Mouse (Mus musculus): ENCODE results near the gene Skida1. TPM values are rescaled to one million over a fixed set of nuclear protein-coding genes. Genes with fewer than 3 reads are reported as not detected.

Skida1 gene
- polyA plus RNA-seq, 2 experiments = 0.27 to 0.60 TPM

- Histone ChIP-seq H3K27ac (no peak overlapping the region), H3K9me3 (ENCODE audit: control insufficient read depth, low read length) (no peaks in the 10 kb centered on the region), H3K36me3 (replicated peaks; ENCODE audit: control insufficient read depth, insufficient read depth, low read depth) (no peaks in the 10 kb centered on the region), H3K4me2 (ENCODE audit: low read depth) (peak overlapping the region; percentile 88), H3K9ac (replicated peaks) (no peak overlapping the region), H3K4me1 (replicated peaks; ENCODE audit: control insufficient read depth in 2 of 2, insufficient read depth in 2 of 2, low read length in 1 of 2) (peaks cover 5 to 10% of the 10 kb centered on the region in 2 experiments), H3K27me3 (ENCODE audit: control insufficient read depth, insufficient read depth, low read length) (no peaks in the 10 kb centered on the region), H3K4me3 (ENCODE audit: insufficient read depth in 1 of 2, low read depth in 2 of 2, low read length in 2 of 2) (no peak overlapping the region)
- no peak for DNase-seq (ENCODE audit: low read depth in 3 of 3, low spot score in 3 of 3)
- 26% methylated on average over 2 of the region's 2 CpGs for WGBS (ENCODE audit: insufficient replicate concordance)
- no peak for ATAC-seq (ENCODE audit: insufficient read depth)
- TF ChIP-seq CTCF (IDR thresholded peaks at IDR 0.05; ENCODE audit: low read depth) (no peak), EP300 (IDR thresholded peaks at IDR 0.05; ENCODE audit: low read depth) (no peak)
Measured at GRCm38 (mm10) chr2:18059063-18059462, 10.2 kb upstream of the Skida1 start.

DNA sequence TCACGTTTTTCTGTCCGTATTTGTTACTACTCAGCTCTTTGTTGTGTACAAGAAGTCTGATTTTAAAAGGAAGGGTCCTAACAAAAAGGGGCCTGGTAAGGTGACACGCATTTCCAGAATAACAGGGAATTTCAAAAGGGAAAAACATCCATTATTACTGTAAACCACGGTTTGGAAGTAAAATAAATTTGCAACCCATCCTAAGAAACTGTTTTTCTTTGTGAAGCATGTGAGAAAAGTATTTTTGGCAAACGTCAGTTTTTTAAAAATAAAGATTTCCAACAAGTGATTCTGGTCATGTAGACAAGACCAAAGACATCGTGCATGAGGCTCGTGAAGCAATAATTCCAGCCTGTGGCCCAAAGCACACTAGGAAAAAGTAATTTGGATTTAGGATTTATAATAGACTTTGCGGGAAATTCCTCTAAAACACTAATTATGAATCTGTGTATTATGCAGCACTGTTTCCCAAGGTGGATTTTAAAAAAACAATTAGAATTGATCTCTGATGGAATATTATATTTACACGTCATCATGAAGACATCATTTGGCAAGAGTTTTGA lies 9.4 kb upstream of the Skida1 start:
- no peak for TF ChIP-seq EP300 (IDR thresholded peaks at IDR 0.05; ENCODE audit: low read depth)
- no peak for TF ChIP-seq CTCF (IDR thresholded peaks at IDR 0.05; ENCODE audit: low read depth)
- peak overlapping the region; percentile 62 to 91; a peak in 2 of 4 replicates for H3K4me3 ChIP-seq (ENCODE audit: insufficient read depth in 1 of 2, low read depth in 2 of 2, low read length in 2 of 2)
- H3K9me3 ChIP-seq (ENCODE audit: control insufficient read depth, low read length) = no peaks in the 10 kb centered on the region
- 29% methylated on average over 9 of the region's 9 CpGs for WGBS (ENCODE audit: insufficient replicate concordance)
- H3K9ac ChIP-seq (replicated peaks) = peak overlapping the region; percentile 89
- H3K4me1 ChIP-seq (replicated peaks; ENCODE audit: control insufficient read depth in 2 of 2, insufficient read depth in 2 of 2, low read length in 1 of 2) = peaks cover 5 to 10% of the 10 kb centered on the region in 2 experiments
- H3K27ac ChIP-seq = peak overlapping the region; percentile 91
- DNase-seq (ENCODE audit: low read depth in 3 of 3, low spot score in 3 of 3) = no peak
- H3K36me3 ChIP-seq (replicated peaks; ENCODE audit: control insufficient read depth, insufficient read depth, low read depth) = no peaks in the 10 kb centered on the region
- H3K4me2 ChIP-seq (ENCODE audit: low read depth) = peak overlapping the region; percentile 88
- no peak for ATAC-seq (ENCODE audit: insufficient read depth)
- H3K27me3 ChIP-seq (ENCODE audit: control insufficient read depth, insufficient read depth, low read length) = 0 out of 2 replicates have a peak, but pooled peaks cover 3% of the 10 kb centered on the region

- no peak; the same call in 1 of the 2 replicates for ATAC-seq (ENCODE audit: insufficient read depth)
- DNase-seq (ENCODE audit: low read depth in 3 of 3, low spot score in 3 of 3) = peak in 1 of 3 experiments; percentile 33
- under 1% methylated on average over 48 of the region's 48 CpGs for WGBS (ENCODE audit: insufficient replicate concordance)
- Histone ChIP-seq H3K36me3 (replicated peaks; ENCODE audit: control insufficient read depth, insufficient read depth, low read depth) (no peaks in the 10 kb centered on the region), H3K27me3 (ENCODE audit: control insufficient read depth, insufficient read depth, low read length) (0 out of 2 replicates have a peak, but pooled peaks cover 3% of the 10 kb centered on the region), H3K4me3 (ENCODE audit: insufficient read depth in 1 of 2, low read depth in 2 of 2, low read length in 2 of 2) (peak overlapping the region; percentile 62 to 91), H3K27ac (peak overlapping the region; percentile 91), H3K9ac (replicated peaks) (peak overlapping the region; percentile 89), H3K4me1 (replicated peaks; ENCODE audit: control insufficient read depth in 2 of 2, insufficient read depth in 2 of 2, low read length in 1 of 2) (peaks cover 5 to 10% of the 10 kb centered on the region in 2 experiments), H3K9me3 (ENCODE audit: control insufficient read depth, low read length) (no peaks in the 10 kb centered on the region), H3K4me2 (ENCODE audit: low read depth) (peak overlapping the region; percentile 88)
- TF ChIP-seq EP300 (IDR thresholded peaks at IDR 0.05; ENCODE audit: low read depth) = no peak
- TF ChIP-seq CTCF (IDR thresholded peaks at IDR 0.05; ENCODE audit: low read depth) = no peak
Measured at GRCm38 (mm10) chr2:18057336-18058145, 8.7 kb upstream of the Skida1 start.

DNA sequence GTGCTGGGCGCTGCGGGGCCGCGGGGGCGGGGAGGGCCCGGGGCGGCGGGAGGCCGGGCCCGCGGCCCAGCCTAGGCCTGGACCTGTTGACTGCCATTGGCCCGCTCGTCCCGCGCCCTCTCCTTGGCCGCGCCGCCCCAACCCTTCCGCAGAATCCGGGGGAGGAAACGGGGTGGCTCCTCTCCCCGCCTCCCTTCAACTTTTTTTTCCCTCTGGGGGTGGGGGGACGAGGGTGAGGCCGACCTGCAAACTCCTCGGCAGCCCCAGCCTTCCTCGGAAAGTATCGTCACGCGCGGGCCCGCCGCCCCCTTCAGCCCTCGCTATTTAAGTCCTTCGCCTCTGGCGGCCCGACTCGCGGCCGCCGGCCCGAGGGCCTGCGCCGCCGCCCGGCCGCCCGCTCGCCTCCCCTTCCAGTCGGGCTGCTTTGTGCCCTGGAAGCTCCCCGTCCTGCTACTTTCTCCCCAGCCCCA lies 8.0 kb upstream of the Skida1 start:
- Histone ChIP-seq H3K9me3 (ENCODE audit: control insufficient read depth, low read length) (no peaks in the 10 kb centered on the region), H3K4me1 (replicated peaks; ENCODE audit: control insufficient read depth in 2 of 2, insufficient read depth in 2 of 2, low read length in 1 of 2) (peaks cover 5 to 10% of the 10 kb centered on the region in 2 experiments), H3K4me2 (ENCODE audit: low read depth) (peak overlapping the region; percentile 88), H3K4me3 (ENCODE audit: insufficient read depth in 1 of 2, low read depth in 2 of 2, low read length in 2 of 2) (peak overlapping the region; percentile 62 to 91), H3K9ac (replicated peaks) (peak overlapping the region; percentile 89), H3K36me3 (replicated peaks; ENCODE audit: control insufficient read depth, insufficient read depth, low read depth) (no peaks in the 10 kb centered on the region), H3K27me3 (ENCODE audit: control insufficient read depth, insufficient read depth, low read length) (peaks cover 6% of the 10 kb centered on the region), H3K27ac (peak overlapping the region; percentile 91)
- peak; percentile 86 to 87 (median 86) for DNase-seq (ENCODE audit: low read depth in 3 of 3, low spot score in 3 of 3)
- TF ChIP-seq EP300 (IDR thresholded peaks at IDR 0.05; ENCODE audit: low read depth) = no peak
- TF ChIP-seq CTCF (IDR thresholded peaks at IDR 0.05; ENCODE audit: low read depth) = no peak
- under 1% methylated on average over 41 of the region's 50 CpGs for WGBS (ENCODE audit: insufficient replicate concordance)
- peak; percentile 93 for ATAC-seq (ENCODE audit: insufficient read depth)

All from liver, embryonic 14.5 days (tissue).